Mouse (Mus musculus) neural tube, embryonic 10.5 days (tissue): ENCODE measurements around the gene Gm21969.
A peak's percentile ranks its signal among the peaks of the same experiment; 100 is the strongest.

Experiments used
- DNase-seq: peaks from one replicate; pipeline ENCODE4 v3.0.0-alpha.2; 2017; ENCODE audit warnings: low spot score; ENCODE audit errors: extremely low spot score

Gm21969 gene

DNA sequence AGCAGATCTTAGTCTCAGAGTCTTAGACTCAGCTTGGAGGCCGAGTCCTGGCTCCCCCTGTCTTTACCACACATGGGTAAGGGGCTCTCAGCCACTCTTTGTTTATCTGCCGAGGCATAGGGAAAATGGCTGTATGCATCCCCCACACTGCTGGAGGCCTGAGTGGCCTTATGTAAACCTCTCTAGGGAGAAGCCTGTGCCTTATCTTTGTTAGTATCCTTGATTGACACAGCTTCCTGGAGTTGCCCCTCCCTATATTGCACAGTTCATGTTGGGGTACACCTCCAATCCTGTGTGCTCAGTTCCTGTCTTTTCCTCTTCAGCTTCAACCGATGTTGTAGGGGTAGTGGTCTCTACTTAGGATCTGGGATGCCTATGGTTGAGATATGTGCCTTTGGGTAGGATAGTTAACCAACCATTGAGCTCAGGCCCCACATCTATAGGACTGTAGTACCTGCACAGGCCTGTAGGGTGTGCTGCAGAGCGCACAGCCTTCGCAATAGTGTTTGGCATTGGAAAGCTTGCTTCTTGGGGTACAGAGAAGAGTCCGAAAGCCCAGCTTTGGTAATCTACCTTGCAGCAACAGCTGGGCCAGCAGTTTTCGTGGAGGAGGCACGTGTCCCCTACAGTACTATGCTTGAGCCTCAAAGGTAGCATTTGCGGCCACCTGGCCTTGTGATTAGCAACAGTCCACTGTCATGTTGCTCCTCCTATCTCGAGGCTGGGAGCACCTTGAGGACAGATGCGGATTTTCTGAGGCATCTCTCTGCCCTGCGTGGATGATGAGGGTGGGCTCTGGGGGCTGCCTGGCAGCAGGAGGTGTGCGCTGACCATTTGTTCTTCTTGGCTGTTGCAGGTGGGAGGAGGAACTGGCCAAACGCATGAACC lies at the start of gene Gm21969:
Gm21969 (plus strand) TSS at position 830 of the 888 bp plus-strand sequence.
- no peak for DNase-seq

DNA sequence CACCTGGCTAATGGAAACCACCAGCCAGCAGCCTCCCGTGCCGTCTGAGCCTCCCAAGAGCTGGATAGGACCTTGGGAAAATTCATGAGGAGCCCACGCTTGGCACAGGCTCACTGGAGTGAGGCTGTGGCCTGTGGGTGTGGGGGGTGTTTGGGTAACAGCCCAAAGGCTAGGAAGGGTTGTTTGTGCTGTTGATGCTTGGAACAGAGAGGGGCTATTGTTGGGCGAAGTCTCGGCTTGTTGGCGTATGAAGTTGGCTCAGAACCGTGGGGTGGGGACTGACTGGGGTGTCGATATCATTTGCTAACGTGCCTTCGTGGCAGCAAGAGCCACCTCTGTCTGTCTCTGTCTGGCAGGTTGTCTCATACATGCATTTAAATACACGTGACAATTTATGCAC lies 47.8 kb upstream of the Gm21969 start:
- no peak for DNase-seq

- DNase-seq, result no peak
Observed at GRCm38 (mm10) chr4:139555951-139556350, 47.0 kb upstream of the Gm21969 start.

- DNase-seq, result no peak
Observed at GRCm38 (mm10) chr4:139568361-139568760, 34.6 kb upstream of the Gm21969 start.

- no peak for DNase-seq
Observed at GRCm38 (mm10) chr4:139570756-139571155, 32.2 kb upstream of the Gm21969 start.

- no peak for DNase-seq
Observed at GRCm38 (mm10) chr4:139572928-139573512, 30.0 kb upstream of the Gm21969 start.

GRCm38 (mm10) chr4:139574156-139574798 lies 28.7 kb upstream of the Gm21969 start:
- DNase-seq, result peak; percentile 99

- no peak for DNase-seq
Observed at GRCm38 (mm10) chr4:139574799-139575672, 27.9 kb upstream of the Gm21969 start.

GRCm38 (mm10) chr4:139575673-139576003 lies 27.3 kb upstream of the Gm21969 start:
- DNase-seq, result no peak

- DNase-seq, result no peak
Observed at GRCm38 (mm10) chr4:139576251-139576880, 26.6 kb upstream of the Gm21969 start.

DNA sequence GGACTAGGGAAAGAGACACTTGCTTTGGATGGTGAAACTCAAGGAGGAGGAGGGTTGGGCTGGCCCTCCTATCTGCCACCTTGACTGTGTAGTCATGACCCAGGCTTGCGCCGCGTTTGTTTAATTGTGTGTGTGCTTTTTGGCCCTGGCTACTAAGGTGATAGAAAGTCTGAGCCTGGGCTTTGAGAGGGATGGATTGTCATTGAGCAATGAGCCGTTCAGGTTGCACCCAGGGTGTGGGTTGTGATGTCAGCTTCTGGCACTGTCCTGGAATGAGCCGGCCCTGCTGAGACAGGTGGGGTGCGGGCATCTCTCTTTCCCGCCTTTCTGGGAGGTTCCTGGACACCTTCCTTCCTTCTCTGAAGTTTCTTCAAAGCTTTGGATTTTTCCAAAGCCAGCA lies 26.0 kb upstream of the Gm21969 start:
- no peak for DNase-seq

- DNase-seq, result no peak
Observed at GRCm38 (mm10) chr4:139578389-139578788, 24.6 kb upstream of the Gm21969 start.

DNA sequence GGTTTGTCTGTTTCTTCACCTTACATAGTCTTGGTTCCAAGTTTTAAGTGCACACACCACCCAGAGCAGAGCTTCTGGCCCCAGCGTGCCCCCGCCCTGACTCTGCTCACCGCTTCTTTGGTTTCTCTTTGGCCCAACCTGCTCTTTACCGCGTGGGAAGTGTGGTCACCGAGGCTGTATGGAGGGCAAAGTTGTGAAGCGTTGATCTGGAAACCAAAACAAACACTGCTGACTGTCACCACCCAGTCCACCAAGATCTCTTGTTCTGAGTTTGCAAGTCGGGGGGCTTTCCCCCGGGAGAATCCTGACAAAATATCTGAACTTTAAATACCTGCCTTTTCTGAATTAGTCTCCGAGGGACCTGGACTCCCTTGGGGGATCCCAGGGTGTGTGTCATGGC lies 24.0 kb upstream of the Gm21969 start:
- no peak for DNase-seq

GRCm38 (mm10) chr4:139579466-139579865 lies 23.5 kb upstream of the Gm21969 start:
- no peak for DNase-seq

- peak; percentile 73 for DNase-seq
Observed at GRCm38 (mm10) chr4:139580663-139581336, 22.2 kb upstream of the Gm21969 start.

- no peak for DNase-seq
Observed at GRCm38 (mm10) chr4:139581427-139582051, 21.4 kb upstream of the Gm21969 start.

GRCm38 (mm10) chr4:139582346-139582745 lies 20.6 kb upstream of the Gm21969 start:
- DNase-seq, result no peak

- no peak for DNase-seq
Observed at GRCm38 (mm10) chr4:139582903-139583302, 20.1 kb upstream of the Gm21969 start.

- no peak for DNase-seq
Observed at GRCm38 (mm10) chr4:139583629-139584245, 19.2 kb upstream of the Gm21969 start.
